37 mouse cellular contexts compared by ENCODE assay signal in the genomic region with DNA sequence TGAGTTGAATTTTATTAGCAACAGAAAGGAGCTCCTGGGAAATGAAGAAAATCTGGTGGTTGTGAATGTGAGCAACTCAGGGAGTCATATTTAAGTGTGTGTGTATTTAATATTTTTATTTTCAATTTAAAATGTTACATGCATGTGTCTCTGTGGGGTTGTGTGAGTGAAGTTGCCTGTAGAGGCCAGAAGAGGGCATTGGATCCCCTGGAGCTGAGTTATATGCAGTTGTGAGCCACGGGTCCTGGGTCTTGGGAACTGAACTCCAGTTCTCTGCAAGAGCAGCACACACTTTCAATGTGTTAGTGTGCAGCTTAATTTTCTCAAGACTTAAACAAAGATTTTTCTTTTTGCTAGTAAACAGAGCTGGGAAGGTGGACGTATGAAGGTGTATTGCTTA. TPM values are rescaled to one million over a fixed set of nuclear protein-coding genes. Genes with fewer than 3 reads are reported as not detected.
DNase-seq lines count a peak whose midpoint lies in the region; ATAC-seq and TF ChIP-seq lines count a peak whose summit lies in the region.
"Had no signal": no experiment of that assay in that cellular context is flagged by ENCODE, and none has a peak within 500 bp of the region (broad histone marks: within the 10 kb centered on the region; RNA-seq: fewer than 3 reads in every experiment).

No protein-coding gene starts in this region.

- no peaks in the 10 kb centered on the region for H3K9me3 ChIP-seq in CH12.LX (replicated peaks; ENCODE audit: low read length)
- peaks cover 8% of the 10 kb centered on the region; the same call in 1 of the 2 replicates for H3K9me3 ChIP-seq in kidney, embryonic 16.5 days (ENCODE audit: low read length)
- H3K9me3 ChIP-seq: embryonic facial prominence, embryonic 15.5 days; hindbrain, embryonic 13.5 days; liver, embryonic 15.5 days; lung, embryonic 15.5 days; midbrain, embryonic 13.5 days had no signal

- peak in 1 of 2 experiments; percentile 52; a peak in 2 of 4 replicates for TF ChIP-seq CTCF in CH12.LX (conservative IDR thresholded peaks at IDR 0.05 in 1 of 2, IDR thresholded peaks at IDR 0.05 in 1 of 2; ENCODE audit: low read depth in 2 of 2, low read length in 2 of 2)
- no peak for TF ChIP-seq CTCF in heart, adult 2 months (IDR thresholded peaks at IDR 0.05)

- intact Hi-C loops in heart, adult 2 months (cut with DNase I) = no loop called here

- in situ Hi-C loops in CH12.LX (cut with MboI; ENCODE audit: low pct_ligation_motif_present, low pct_unique_long_range_greater_than_20kb, low sequenced_read_pairs) = no loop called here

- no peaks in the 10 kb centered on the region for H3K27me3 ChIP-seq in CH12.LX (replicated peaks)
- no peaks in the 10 kb centered on the region for H3K27me3 ChIP-seq in kidney, embryonic 16.5 days (ENCODE audit: insufficient read depth, low read length)
- no peaks in the 10 kb centered on the region for H3K27me3 ChIP-seq in heart, adult 2 months (ENCODE audit: control insufficient read depth, insufficient read depth, low read length)
- H3K27me3 ChIP-seq: embryonic facial prominence, embryonic 15.5 days; heart, embryonic 12.5 days; hindbrain, embryonic 13.5 days; liver, embryonic 15.5 days; lung, embryonic 15.5 days; midbrain, embryonic 13.5 days; neural tube, embryonic 13.5 days had no signal

- H3K79me2 ChIP-seq in CH12.LX (replicated peaks; ENCODE audit: control insufficient read depth, extremely low read depth, insufficient read depth, poor library complexity, severe bottlenecking) = no peaks in the 10 kb centered on the region
- H3K79me2 ChIP-seq in heart, adult 2 months (replicated peaks; ENCODE audit: control insufficient read depth, insufficient read depth, low read length) = no peaks in the 10 kb centered on the region

- peak; percentile 81 for ATAC-seq in common myeloid progenitor, adult 5-6 weeks (replicated peaks; ENCODE audit: low read depth, poor library complexity, severe bottlenecking)
- no peak for ATAC-seq in kidney, embryonic 16.5 days (ENCODE audit: low FRiP score, low TSS enrichment)
- ATAC-seq: forebrain, embryonic 14.5 days; intestine, embryonic 16.5 days; midbrain, embryonic 13.5 days had no signal

- no peak overlapping the region for H3K9ac ChIP-seq in CH12.LX (ENCODE audit: insufficient read depth, low read depth)
- no peak overlapping the region for H3K9ac ChIP-seq in kidney, embryonic 16.5 days (replicated peaks; ENCODE audit: low read length)
- H3K9ac ChIP-seq in heart, adult 2 months (ENCODE audit: low read depth, low read length) = no peak overlapping the region
- H3K9ac ChIP-seq: embryonic facial prominence, embryonic 15.5 days; heart, embryonic 12.5 days; hindbrain, embryonic 13.5 days; liver, embryonic 15.5 days; lung, embryonic 15.5 days; midbrain, embryonic 13.5 days; neural tube, embryonic 13.5 days had no signal

- dilution Hi-C loops in CH12.LX (cut with MboI; ENCODE audit: extremely low pct_ligation_motif_present, extremely low pct_unique_long_range_greater_than_20kb, low sequenced_read_pairs) = no loop called here

- no peak for TF ChIP-seq EP300 in CH12.LX (IDR thresholded peaks at IDR 0.05; ENCODE audit: low read length)
- TF ChIP-seq EP300 in heart, adult 2 months (IDR thresholded peaks at IDR 0.05; ENCODE audit: insufficient read depth, low read depth, low read length) = no peak

- peak; percentile 38 for TF ChIP-seq RAD21 in CH12.LX (IDR thresholded peaks at IDR 0.05; ENCODE audit: low read depth, low read length)

- H3K4me3 ChIP-seq in CH12.LX (replicated peaks in 1 of 3; ENCODE audit: low read depth in 2 of 3, low read length in 2 of 3, poor library complexity in 1 of 3) = no peak overlapping the region
- no peak overlapping the region for H3K4me3 ChIP-seq in kidney, embryonic 16.5 days (ENCODE audit: low read length)
- H3K4me3 ChIP-seq in heart, adult 2 months = no peak overlapping the region
- H3K4me3 ChIP-seq: embryonic facial prominence, embryonic 10.5 days; embryonic facial prominence, embryonic 15.5 days; heart, embryonic 12.5 days; hindbrain, embryonic 13.5 days; liver, embryonic 15.5 days; lung, embryonic 15.5 days; midbrain, embryonic 13.5 days; neural tube, embryonic 13.5 days had no signal

- TF ChIP-seq POLR2A in CH12.LX (IDR thresholded peaks at IDR 0.05; ENCODE audit: low read depth, low read length) = no peak
- no peak for TF ChIP-seq POLR2A in heart, adult 2 months (IDR thresholded peaks at IDR 0.05; ENCODE audit: insufficient read depth, low read depth, low read length)

- H3K27ac ChIP-seq in CH12.LX (ENCODE audit: insufficient read depth, low read depth) = no peak overlapping the region
- no peak overlapping the region for H3K27ac ChIP-seq in kidney, embryonic 16.5 days (ENCODE audit: low read length)
- H3K27ac ChIP-seq in heart, adult 2 months = no peak overlapping the region
- H3K27ac ChIP-seq: embryonic facial prominence, embryonic 10.5 days; embryonic facial prominence, embryonic 15.5 days; hindbrain, embryonic 13.5 days; liver, embryonic 15.5 days; lung, embryonic 15.5 days; midbrain, embryonic 13.5 days; neural tube, embryonic 13.5 days had no signal

- H3K4me2 ChIP-seq in CH12.LX (ENCODE audit: insufficient read depth, low read depth, poor library complexity, severe bottlenecking) = no peak overlapping the region
- no peak overlapping the region for H3K4me2 ChIP-seq in kidney, embryonic 16.5 days (replicated peaks; ENCODE audit: low read depth, low read length)
- H3K4me2 ChIP-seq: embryonic facial prominence, embryonic 15.5 days; heart, embryonic 12.5 days; hindbrain, embryonic 13.5 days; liver, embryonic 15.5 days; lung, embryonic 15.5 days; midbrain, embryonic 13.5 days; neural tube, embryonic 13.5 days had no signal

- WGBS in kidney, embryonic 16.5 days = 75% methylated on average over 2 of the region's 2 CpGs
- WGBS in heart, adult 2 months = 72% methylated on average over 2 of the region's 2 CpGs

- H3K36me3 ChIP-seq in CH12.LX (replicated peaks in 1 of 2; ENCODE audit: control insufficient read depth in 1 of 2, insufficient read depth in 1 of 2, low read length in 1 of 2) = no peaks in the 10 kb centered on the region
- H3K36me3 ChIP-seq in kidney, embryonic 16.5 days (ENCODE audit: insufficient read depth, low read length) = no peaks in the 10 kb centered on the region
- no peaks in the 10 kb centered on the region for H3K36me3 ChIP-seq in heart, adult 2 months (ENCODE audit: control insufficient read depth, insufficient read depth, low read length)
- H3K36me3 ChIP-seq: embryonic facial prominence, embryonic 10.5 days; embryonic facial prominence, embryonic 15.5 days; heart, embryonic 12.5 days; hindbrain, embryonic 13.5 days; liver, embryonic 15.5 days; lung, embryonic 15.5 days; midbrain, embryonic 13.5 days; neural tube, embryonic 13.5 days had no signal

- DNase-seq in CH12.LX (ENCODE audit: extremely low read depth) = peak; percentile 11
- DNase-seq in NIH3T3 (ENCODE audit: low read depth) = peak; percentile 11
- DNase-seq in right cerebral cortex, postnatal 4 days = no peak
- DNase-seq in heart, adult 2 months = no peak
- DNase-seq: adrenal gland, adult 2 months; adrenal gland, postnatal 36 days; cerebellum, adult 2 months; cerebellum, postnatal 14 days; gastrocnemius, postnatal 25 days; heart, adult 18-20 months; heart, postnatal 4 days; kidney, adult 8-10 months; kidney, postnatal 10 days; liver; lung, postnatal 36 days; retina, postnatal 1 day; right cerebral cortex, postnatal 14 days; spleen, adult 18-20 months; thymus, adult 2 months had no signal

- H3K4me1 ChIP-seq in CH12.LX (ENCODE audit: control insufficient read depth in 1 of 2, insufficient read depth in 2 of 2) = no peaks in the 10 kb centered on the region
- no peaks in the 10 kb centered on the region for H3K4me1 ChIP-seq in kidney, embryonic 16.5 days (ENCODE audit: insufficient read depth, low read length)
- no peaks in the 10 kb centered on the region for H3K4me1 ChIP-seq in heart, adult 2 months (ENCODE audit: control insufficient read depth, insufficient read depth, low read length)
- H3K4me1 ChIP-seq: embryonic facial prominence, embryonic 10.5 days; embryonic facial prominence, embryonic 15.5 days; heart, embryonic 12.5 days; hindbrain, embryonic 13.5 days; liver, embryonic 15.5 days; lung, embryonic 15.5 days; midbrain, embryonic 13.5 days; neural tube, embryonic 13.5 days had no signal

TF ChIP-seq in CH12.LX, 34 proteins besides CTCF, POLR2A, EP300 and RAD21:
- TF ChIP-seq SMC3 (IDR thresholded peaks at IDR 0.05; ENCODE audit: low read depth, low read length) = peak; percentile 51
- TF ChIP-seq ETS1 (conservative IDR thresholded peaks at IDR 0.05; ENCODE audit: low read depth, low read length) = no peak

RNA-seq across cellular contexts. Expression of a gene that starts 12.2 kb away (rescaled TPM):
- total RNA-seq in CH12.LX (2012; rRNA removed) = not detected in 2 replicates
- not detected in 2 replicates for total RNA-seq in CH12.LX (2014; rRNA removed)
- polyA plus RNA-seq in CH12.LX (2012; ENCODE audit: insufficient read length, low read depth) = not detected in 2 replicates
- total RNA-seq in common myeloid progenitor, adult 5-6 weeks (2017) = 7.4 TPM in 1 of 2 replicates, not detected in the other
- 2.7 and 2.8 TPM in 2 replicates for polyA plus RNA-seq in kidney, embryonic 16.5 days (2015; fragmentation: Nextera tagmentation; extraction: Ambion mirVana)
- total RNA-seq in heart, adult 2 months (2021) = 1 to 10 TPM; 2.6 to 3.1 TPM
- 1.7 and 2.1 TPM in 2 replicates for polyA plus RNA-seq in heart, adult 2 months (2012; rRNA removed)
- total RNA-seq: megakaryocyte-erythroid progenitor cell, adult 5-6 weeks had no signal
- polyA plus RNA-seq: adrenal gland, adult 2 months had no signal

RNA-seq across cellular contexts. Expression of a gene that starts 25.6 kb away (rescaled TPM):
- total RNA-seq in CH12.LX (2012; rRNA removed) (not detected in 2 replicates), CH12.LX (2014; rRNA removed) (not detected in 2 replicates)
- not detected in 2 replicates for polyA plus RNA-seq in CH12.LX (2012; ENCODE audit: insufficient read length, low read depth)
- 0.46 TPM in 1 of 2 replicates, not detected in the other for total RNA-seq in common myeloid progenitor, adult 5-6 weeks (2017)
- not detected in 2 replicates for polyA plus RNA-seq in kidney, embryonic 16.5 days (2015; fragmentation: Nextera tagmentation; extraction: Ambion mirVana)
- not detected for total RNA-seq in heart, adult 2 months (2021)
- polyA plus RNA-seq in heart, adult 2 months (2012; rRNA removed) = not detected in 2 replicates
- total RNA-seq: adrenal gland, adult 2 months; adrenal gland, postnatal 36 days; gastrocnemius, postnatal 25 days; heart, adult 18-20 months; heart, postnatal 4 days; layer of hippocampus, postnatal 10 days; left cerebral cortex, adult 18-20 months; left cerebral cortex, postnatal 14 days; megakaryocyte-erythroid progenitor cell, adult 5-6 weeks had no signal
- polyA plus RNA-seq: adrenal gland, adult 2 months; cerebellum, adult 2 months; embryonic facial prominence, embryonic 10.5 days; embryonic facial prominence, embryonic 15.5 days; forebrain, embryonic 14.5 days; heart, embryonic 12.5 days; heart, postnatal 0 days; hindbrain, embryonic 13.5 days; intestine, embryonic 16.5 days; limb, embryonic 11.5 days; liver, embryonic 15.5 days; lung, embryonic 15.5 days; midbrain, embryonic 13.5 days; neural tube, embryonic 13.5 days; thymus, adult 2 months had no signal

RNA-seq across cellular contexts. Expression of a gene that starts 42.9 kb away (rescaled TPM):
- total RNA-seq in CH12.LX (2012; rRNA removed) (0.08 TPM in 1 of 2 replicates, not detected in the other), CH12.LX (2014; rRNA removed) (not detected in 2 replicates)
- 0.30 and 0.31 TPM in 2 replicates for polyA plus RNA-seq in CH12.LX (2012; ENCODE audit: insufficient read length, low read depth)
- total RNA-seq in common myeloid progenitor, adult 5-6 weeks (2017) = 0.87 TPM in 1 of 2 replicates, not detected in the other
- polyA plus RNA-seq in kidney, embryonic 16.5 days (2015; fragmentation: Nextera tagmentation; extraction: Ambion mirVana) = 3.0 and 3.3 TPM in 2 replicates
- total RNA-seq in heart, adult 2 months (2021) = 1 to 10 TPM; 3.8 to 4.4 TPM
- polyA plus RNA-seq in heart, adult 2 months (2012; rRNA removed) = 3.4 and 3.6 TPM in 2 replicates

Comparison
In these comparisons a context has a peak if more than half of its experiments do, and no peak if none do; other contexts are left out.
1. DNase-seq: peak in CH12.LX (single experiment) and NIH3T3 (single experiment); none in right cerebral cortex, postnatal 4 days (single experiment) and heart, adult 2 months (0 of 2).